In the genomic region with DNA sequence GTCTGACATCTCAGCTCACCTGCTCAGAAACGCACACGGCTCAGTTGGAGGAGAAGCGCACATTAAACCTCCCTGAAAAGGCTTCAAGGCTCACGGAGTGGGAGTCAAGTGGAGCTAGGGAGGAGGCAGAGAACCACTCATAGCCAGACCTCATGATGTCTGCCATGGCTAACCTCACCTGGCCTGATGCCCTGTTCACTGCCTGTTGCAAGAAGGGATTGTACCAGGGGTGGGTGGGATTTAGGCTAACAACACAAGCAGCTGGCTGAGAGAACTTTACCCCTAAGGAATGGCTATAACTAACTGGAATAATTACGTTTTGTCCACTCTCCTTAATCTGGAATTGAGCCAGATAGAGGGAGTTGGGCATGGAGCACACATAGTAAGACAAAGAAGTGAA, we compare ENCODE assay signal across 10 mouse cellular contexts. TPM values are rescaled to one million over a fixed set of nuclear protein-coding genes. Genes with fewer than 3 reads are reported as not detected.
DNase-seq lines count a peak whose midpoint lies in the region; ATAC-seq lines count a peak whose summit lies in the region.
"Had no signal": no experiment of that assay in that cellular context is flagged by ENCODE, and none has a peak within 500 bp of the region (broad histone marks: within the 10 kb centered on the region; RNA-seq: fewer than 3 reads in every experiment).

No protein-coding gene starts in this region.

- 68% methylated on average over 5 of the region's 5 CpGs for WGBS in kidney, embryonic 16.5 days
- 71% methylated on average over 5 of the region's 5 CpGs for WGBS in stomach, embryonic 16.5 days
- WGBS in midbrain, embryonic 10.5 days, result 87% methylated on average over 5 of the region's 5 CpGs

- H3K4me3 ChIP-seq in kidney, embryonic 16.5 days (ENCODE audit: low read length), result no peak overlapping the region
- no peak overlapping the region for H3K4me3 ChIP-seq in stomach, embryonic 16.5 days (replicated peaks; ENCODE audit: low read length)
- no peak overlapping the region for H3K4me3 ChIP-seq in midbrain, embryonic 10.5 days
- H3K4me3 ChIP-seq: hindbrain, embryonic 15.5 days had no signal

- H3K4me1 ChIP-seq in kidney, embryonic 16.5 days (ENCODE audit: insufficient read depth, low read length), result 0 out of 2 replicates have a peak, but pooled peaks cover 3% of the 10 kb centered on the region
- H3K4me1 ChIP-seq in stomach, embryonic 16.5 days (ENCODE audit: control insufficient read depth, insufficient read depth, low read length), result 0 out of 2 replicates have a peak, but pooled peaks cover 3% of the 10 kb centered on the region
- H3K4me1 ChIP-seq in midbrain, embryonic 10.5 days, result 0 out of 2 replicates have a peak, but pooled peaks cover 8% of the 10 kb centered on the region

- no peak overlapping the region for H3K27ac ChIP-seq in kidney, embryonic 16.5 days (ENCODE audit: low read length)
- peak overlapping the region; percentile 50; the same call in 1 of the 2 replicates for H3K27ac ChIP-seq in stomach, embryonic 16.5 days (ENCODE audit: low read length)
- H3K27ac ChIP-seq in midbrain, embryonic 10.5 days (replicated peaks), result no peak overlapping the region
- H3K27ac ChIP-seq: hindbrain, embryonic 15.5 days had no signal

- ATAC-seq in kidney, embryonic 16.5 days (ENCODE audit: low FRiP score, low TSS enrichment), result peak; percentile 39
- ATAC-seq in stomach, embryonic 16.5 days (ENCODE audit: insufficient read depth, low FRiP score), result no peak

- no peaks in the 10 kb centered on the region for H3K9me3 ChIP-seq in kidney, embryonic 16.5 days (ENCODE audit: low read length)
- H3K9me3 ChIP-seq in stomach, embryonic 16.5 days (replicated peaks; ENCODE audit: control insufficient read depth, low read length), result no peaks in the 10 kb centered on the region
- H3K9me3 ChIP-seq in midbrain, embryonic 10.5 days (replicated peaks), result no peaks in the 10 kb centered on the region
- H3K9me3 ChIP-seq: hindbrain, embryonic 15.5 days had no signal

- intact Hi-C loops in gastrocnemius, postnatal 14 days (cut with DNase I; ENCODE audit: low total_unique reads), result no loop called here

- no peak overlapping the region for H3K4me2 ChIP-seq in kidney, embryonic 16.5 days (replicated peaks; ENCODE audit: low read depth, low read length)
- 0 out of 2 replicates have a peak overlapping the region, but pooled peaks have one; percentile 24 for H3K4me2 ChIP-seq in stomach, embryonic 16.5 days (ENCODE audit: low read depth, low read length)
- H3K4me2 ChIP-seq: hindbrain, embryonic 15.5 days had no signal

- DNase-seq in ovary, postnatal 14 days (ENCODE audit: low spot score), result peak; percentile 39
- DNase-seq in ovary, postnatal 10 days (ENCODE audit: low spot score), result no peak
- peak; percentile 33 for DNase-seq in gastrocnemius, postnatal 14 days
- DNase-seq in testis, postnatal 10 days (ENCODE audit: low spot score), result no peak
- no peak for DNase-seq in thymus, postnatal 25 days
- no peak for DNase-seq in midbrain, embryonic 10.5 days (ENCODE audit: low spot score)
- DNase-seq: right cerebral cortex, postnatal 4 days had no signal

- no peaks in the 10 kb centered on the region for H3K27me3 ChIP-seq in kidney, embryonic 16.5 days (ENCODE audit: insufficient read depth, low read length)
- no peaks in the 10 kb centered on the region for H3K27me3 ChIP-seq in stomach, embryonic 16.5 days (ENCODE audit: control insufficient read depth, insufficient read depth, low read length)
- no peaks in the 10 kb centered on the region for H3K27me3 ChIP-seq in midbrain, embryonic 10.5 days (ENCODE audit: low read depth, poor library complexity, severe bottlenecking)
- H3K27me3 ChIP-seq: hindbrain, embryonic 15.5 days had no signal

- no peak overlapping the region for H3K9ac ChIP-seq in kidney, embryonic 16.5 days (replicated peaks; ENCODE audit: low read length)
- no peak overlapping the region for H3K9ac ChIP-seq in stomach, embryonic 16.5 days (ENCODE audit: low read length)
- H3K9ac ChIP-seq: hindbrain, embryonic 15.5 days had no signal

- no peaks in the 10 kb centered on the region for H3K36me3 ChIP-seq in kidney, embryonic 16.5 days (ENCODE audit: insufficient read depth, low read length)
- no peaks in the 10 kb centered on the region for H3K36me3 ChIP-seq in stomach, embryonic 16.5 days (ENCODE audit: control insufficient read depth, insufficient read depth, low read length)
- H3K36me3 ChIP-seq in midbrain, embryonic 10.5 days, result no peaks in the 10 kb centered on the region
- H3K36me3 ChIP-seq: hindbrain, embryonic 15.5 days had no signal

RNA-seq across cellular contexts. Expression of gene Ddo, which starts 0.6 kb away (rescaled TPM):
- total RNA-seq in gastrocnemius, postnatal 14 days (2021), result 10 to 100 TPM; 22.0 to 24.3 TPM
- 0.74 and 1.0 TPM in 2 replicates for polyA plus RNA-seq in kidney, embryonic 16.5 days (2015; fragmentation: Nextera tagmentation; extraction: Ambion mirVana)
- polyA plus RNA-seq in stomach, embryonic 16.5 days (2015; fragmentation: Nextera tagmentation; extraction: Ambion mirVana), result 0.92 and 1.3 TPM in 2 replicates
- 0.21 TPM in 1 of 2 replicates, not detected in the other for polyA plus RNA-seq in midbrain, embryonic 10.5 days (2016; fragmentation: Nextera tagmentation; extraction: Ambion mirVana)

RNA-seq across cellular contexts. Expression of gene Mettl24, which starts 52.6 kb away (rescaled TPM):
- total RNA-seq in gastrocnemius, postnatal 14 days (2021), result 1 to 10 TPM in 1 of 2 experiments, under 1 TPM in 1; 0.88 to 1.1 TPM
- polyA plus RNA-seq in kidney, embryonic 16.5 days (2015; fragmentation: Nextera tagmentation; extraction: Ambion mirVana), result 2.1 and 2.7 TPM in 2 replicates
- 2.1 and 2.3 TPM in 2 replicates for polyA plus RNA-seq in stomach, embryonic 16.5 days (2015; fragmentation: Nextera tagmentation; extraction: Ambion mirVana)
- 0.54 and 1.2 TPM in 2 replicates for polyA plus RNA-seq in midbrain, embryonic 10.5 days (2016; fragmentation: Nextera tagmentation; extraction: Ambion mirVana)

Comparison
In these comparisons a context has a peak if more than half of its experiments do, and no peak if none do; other contexts are left out.
1. DNase-seq: peak in ovary, postnatal 14 days (single experiment) and gastrocnemius, postnatal 14 days (single experiment); none in ovary, postnatal 10 days (single experiment), testis, postnatal 10 days (single experiment), thymus, postnatal 25 days (single experiment) and midbrain, embryonic 10.5 days (single experiment).